Mouse (Mus musculus) MEL (cell line): ENCODE measurements around the gene Bmp2k.

Experiments
- CTCF ChIP-seq, 3 experiments: IDR thresholded peaks in 2 of 3; conservative IDR thresholded peaks in 1 of 3; 2 replicates each; pipeline ENCODE4 v1.5.1; 2011 to 2012; ENCODE audit warnings: low read length in 3 of 3, low read depth in 2 of 3, mild to moderate bottlenecking in 2 of 3, improper control_type of control experiment in 1 of 3, inconsistent platforms in 1 of 3, mixed read lengths in 1 of 3, moderate library complexity in 1 of 3; ENCODE audit not compliant: control insufficient read depth in 1 of 3, insufficient read depth in 1 of 3, poor library complexity in 1 of 3, severe bottlenecking in 1 of 3
- ELF1 ChIP-seq: IDR thresholded peaks from 2 replicates; pipeline ENCODE4 v1.6.1; 2014; ENCODE audit warnings: low read depth, mild to moderate bottlenecking, inconsistent platforms, low read length, improper control_type of control experiment, moderate library complexity
- SIN3A ChIP-seq: IDR thresholded peaks from 2 replicates; pipeline ENCODE4 v1.6.1; 2012; ENCODE audit warnings: low read length, improper control_type of control experiment, inconsistent platforms
- TCF12 ChIP-seq: IDR thresholded peaks from 2 replicates; pipeline ENCODE4 v1.6.1; 2014; ENCODE audit warnings: low read depth, mild to moderate bottlenecking, inconsistent platforms, low read length, improper control_type of control experiment, moderate library complexity

GRCm38 (mm10) chr5:97084541-97084940, 87.1 kb downstream of the Bmp2k start:
- TF ChIP-seq TCF12 = no peak
- TF ChIP-seq SIN3A = no peak
- no peak for TF ChIP-seq CTCF (IDR thresholded peaks at IDR 0.05 in 2 of 3, conservative IDR thresholded peaks at IDR 0.05 in 1 of 3; ENCODE audit: control insufficient read depth in 1 of 3, insufficient read depth in 1 of 3, low read depth in 2 of 3, low read length in 3 of 3, poor library complexity in 1 of 3, severe bottlenecking in 1 of 3)
- no peak for TF ChIP-seq ELF1
